Mouse (Mus musculus) E14TG2a.4 (cell line): ENCODE results near the gene Galnt17.

Source experiments
- H3K27me3 ChIP-seq: 2 replicates; pipeline ENCODE4 v1.6.1; 2014; ENCODE audit warnings: low read length, control low read depth; ENCODE audit not compliant: insufficient read depth
- H3K36me3 ChIP-seq: 2 replicates; pipeline ENCODE4 v1.6.1; 2014; ENCODE audit warnings: low read length, control low read depth; ENCODE audit not compliant: insufficient read depth
- H3K4me1 ChIP-seq: replicated peaks from 2 replicates; pipeline ENCODE4 v1.6.1; 2014; ENCODE audit warnings: low read depth, low read length, control low read depth
- H3K4me3 ChIP-seq: replicated peaks from 2 replicates; pipeline ENCODE4 v1.5.1; 2014; ENCODE audit warnings: mild to moderate bottlenecking, low read length
- H3K9me3 ChIP-seq: 2 replicates; pipeline ENCODE4 v1.6.1; 2014; ENCODE audit warnings: low read length, control low read depth
- CTCF ChIP-seq: conservative IDR thresholded peaks from 2 replicates; pipeline ENCODE4 v1.5.1; 2014; ENCODE audit warnings: low read length
- NANOG ChIP-seq: IDR thresholded peaks from 2 replicates; pipeline ENCODE4 v1.6.1; 2014; ENCODE audit warnings: borderline replicate concordance, low read length, mixed read lengths
- POU5F1 ChIP-seq: IDR thresholded peaks from 2 replicates; pipeline ENCODE4 v1.6.1; 2014; ENCODE audit warnings: low read length, borderline replicate concordance

The Galnt17 gene

DNA sequence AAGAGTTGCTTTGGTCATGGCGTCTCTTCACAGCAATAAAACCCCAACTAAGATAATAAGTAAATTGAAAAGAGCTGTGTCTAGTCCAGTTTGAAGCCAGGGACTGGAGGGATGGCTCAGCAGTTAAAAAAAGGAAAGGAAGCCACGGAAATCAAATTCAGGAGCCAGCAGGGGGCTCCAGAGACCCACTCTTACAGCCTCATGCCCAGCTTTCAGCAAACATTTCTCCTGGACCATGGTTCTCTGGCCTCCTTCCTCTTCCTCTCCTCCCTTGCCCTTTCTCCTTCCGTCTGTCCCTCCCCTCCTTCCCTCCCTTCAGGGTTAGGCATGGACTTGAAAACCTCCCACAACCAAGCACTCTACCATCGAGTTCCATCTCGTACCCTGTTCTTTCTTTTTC is 446.0 kb downstream of the Galnt17 start:
- TF ChIP-seq CTCF (peak; percentile 27), POU5F1 (no peak)
- no peaks in the 10 kb centered on the region for H3K9me3 ChIP-seq

DNA sequence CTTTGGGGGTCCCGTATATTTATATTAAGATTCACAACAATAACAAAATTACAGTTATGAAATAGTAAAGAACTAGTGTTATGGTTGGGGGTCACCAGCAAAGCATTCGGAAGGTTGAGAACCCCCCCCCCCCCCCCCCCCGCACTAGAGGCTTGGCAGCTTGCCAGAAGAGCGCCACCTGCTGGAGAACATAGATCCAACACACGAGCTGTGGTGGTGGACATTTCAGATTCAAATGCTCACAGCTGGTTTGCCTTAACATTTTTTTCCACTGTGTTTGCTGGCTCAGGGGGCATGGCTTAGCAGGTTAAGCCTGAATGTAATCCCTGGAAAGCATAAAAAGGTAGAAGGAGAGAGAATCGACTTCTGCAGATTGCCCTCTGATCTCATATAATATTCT is 448.6 kb downstream of the Galnt17 start:
- TF ChIP-seq NANOG: no peak
- TF ChIP-seq POU5F1: no peak
- TF ChIP-seq CTCF: 0 out of 2 replicates have a peak, but pooled peaks have one; percentile 8
- Histone ChIP-seq H3K36me3 (no peaks in the 10 kb centered on the region), H3K4me3 (no peak overlapping the region), H3K9me3 (no peaks in the 10 kb centered on the region), H3K27me3 (no peaks in the 10 kb centered on the region), H3K4me1 (no peaks in the 10 kb centered on the region)

More for the DNA sequence above, 446.0 kb downstream of the Galnt17 start:
- Histone ChIP-seq H3K4me1 (no peaks in the 10 kb centered on the region), H3K4me3 (no peak overlapping the region), H3K27me3 (no peaks in the 10 kb centered on the region), H3K36me3 (no peaks in the 10 kb centered on the region)

GRCm38 (mm10) chr5:130858706-130859105 is 449.6 kb downstream of the Galnt17 start:
- Histone ChIP-seq H3K36me3 (no peaks in the 10 kb centered on the region), H3K4me3 (no peak overlapping the region), H3K9me3 (no peaks in the 10 kb centered on the region), H3K27me3 (no peaks in the 10 kb centered on the region), H3K4me1 (peaks cover 7% of the 10 kb centered on the region)
- TF ChIP-seq CTCF (no peak), POU5F1 (no peak), NANOG (no peak)

- no peaks in the 10 kb centered on the region for H3K27me3 ChIP-seq
- no peak for TF ChIP-seq NANOG
- TF ChIP-seq POU5F1: no peak
- peak; percentile 81 for TF ChIP-seq CTCF
- H3K4me3 ChIP-seq: no peak overlapping the region
Observed at GRCm38 (mm10) chr5:130858148-130858547, 450.1 kb downstream of the Galnt17 start.

DNA sequence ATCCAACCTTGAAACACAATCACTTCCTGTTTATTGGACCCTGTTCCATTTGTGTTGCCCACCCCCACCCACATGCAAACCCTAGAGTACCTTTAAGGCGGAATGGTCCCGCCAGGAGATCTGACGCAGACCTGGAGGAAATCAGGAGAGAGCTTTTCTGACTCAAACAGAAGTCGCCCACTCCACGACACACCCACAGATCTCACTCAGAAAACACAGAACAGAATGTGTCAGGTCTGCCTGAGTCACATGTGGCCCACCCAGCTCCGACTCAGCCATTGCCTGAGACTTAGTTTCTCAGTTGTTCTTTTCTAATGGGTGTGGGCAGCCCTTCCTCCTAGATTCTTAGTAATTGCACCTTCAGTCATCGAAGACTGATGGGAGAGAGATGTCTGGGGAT is 453.9 kb downstream of the Galnt17 start:
- no peak for TF ChIP-seq CTCF
- TF ChIP-seq NANOG: no peak
- no peak for TF ChIP-seq POU5F1
- Histone ChIP-seq H3K9me3 (no peaks in the 10 kb centered on the region), H3K4me3 (no peak overlapping the region), H3K36me3 (no peaks in the 10 kb centered on the region), H3K27me3 (no peaks in the 10 kb centered on the region), H3K4me1 (peaks cover 30% of the 10 kb centered on the region)

More at GRCm38 (mm10) chr5:130858148-130858547, 450.1 kb downstream of the Galnt17 start:
- H3K36me3 ChIP-seq: no peaks in the 10 kb centered on the region
- H3K4me1 ChIP-seq: peaks cover 7% of the 10 kb centered on the region
- H3K9me3 ChIP-seq: no peaks in the 10 kb centered on the region

- Histone ChIP-seq H3K36me3 (no peaks in the 10 kb centered on the region), H3K4me1 (peaks cover 37% of the 10 kb centered on the region), H3K4me3 (no peak overlapping the region), H3K9me3 (no peaks in the 10 kb centered on the region), H3K27me3 (no peaks in the 10 kb centered on the region)
- TF ChIP-seq POU5F1: no peak
- TF ChIP-seq CTCF: peak; percentile 95
- no peak for TF ChIP-seq NANOG
Observed at GRCm38 (mm10) chr5:130853371-130853770, 454.9 kb downstream of the Galnt17 start.

- TF ChIP-seq POU5F1: no peak
- TF ChIP-seq NANOG: no peak
- TF ChIP-seq CTCF: no peak
- H3K4me1 ChIP-seq: peaks cover 44% of the 10 kb centered on the region
Observed at GRCm38 (mm10) chr5:130852182-130852581, 456.1 kb downstream of the Galnt17 start.

DNA sequence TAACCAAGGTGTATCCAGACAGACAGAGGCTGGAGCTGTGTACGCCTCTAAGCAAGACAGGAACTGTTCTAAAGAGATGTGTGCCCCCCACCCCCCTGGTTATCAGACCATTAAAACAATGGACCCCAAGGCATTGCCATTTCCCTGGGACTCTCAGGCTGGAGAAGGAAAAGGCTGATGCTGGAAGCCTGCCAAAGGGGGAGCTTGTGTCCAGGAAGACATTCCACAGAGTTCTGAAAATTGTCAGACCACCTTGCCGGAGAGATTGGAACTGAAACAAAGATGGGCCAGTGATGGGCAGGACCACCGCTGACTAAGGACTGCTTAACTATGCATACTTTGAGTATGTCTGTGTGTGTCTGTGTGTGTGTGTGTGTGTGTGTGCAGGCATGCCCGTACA is 458.7 kb downstream of the Galnt17 start:
- Histone ChIP-seq H3K27me3 (no peaks in the 10 kb centered on the region), H3K4me1 (peaks cover 44% of the 10 kb centered on the region), H3K4me3 (no peak overlapping the region), H3K9me3 (no peaks in the 10 kb centered on the region), H3K36me3 (no peaks in the 10 kb centered on the region)
- no peak for TF ChIP-seq CTCF
- no peak for TF ChIP-seq POU5F1
- no peak for TF ChIP-seq NANOG

More at GRCm38 (mm10) chr5:130852182-130852581, 456.1 kb downstream of the Galnt17 start:
- H3K27me3 ChIP-seq: no peaks in the 10 kb centered on the region
- no peaks in the 10 kb centered on the region for H3K9me3 ChIP-seq
- no peaks in the 10 kb centered on the region for H3K36me3 ChIP-seq
- peak overlapping the region; percentile 41 for H3K4me3 ChIP-seq

DNA sequence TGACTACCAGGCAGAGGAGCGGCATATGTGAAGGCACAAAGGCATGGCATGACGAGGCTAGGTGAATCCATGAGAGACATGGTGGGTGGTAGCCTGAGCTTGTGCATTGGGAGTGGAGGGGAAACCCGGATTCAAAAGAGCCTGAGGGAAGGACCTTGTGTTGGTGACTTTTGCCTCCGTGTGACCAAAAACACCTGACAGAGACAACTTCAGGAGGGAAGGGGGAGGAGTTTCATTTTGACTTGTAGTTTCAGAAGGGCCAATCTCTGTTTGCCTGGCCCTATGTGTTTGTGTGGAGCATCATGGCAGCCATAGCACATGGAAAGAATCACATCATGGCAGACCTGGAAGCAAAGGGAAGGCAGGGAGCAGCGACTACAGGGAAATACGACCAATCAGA is 459.7 kb downstream of the Galnt17 start:
- Histone ChIP-seq H3K4me3 (no peak overlapping the region), H3K36me3 (no peaks in the 10 kb centered on the region), H3K4me1 (peaks cover 37% of the 10 kb centered on the region), H3K9me3 (no peaks in the 10 kb centered on the region), H3K27me3 (no peaks in the 10 kb centered on the region)
- TF ChIP-seq NANOG: no peak
- TF ChIP-seq POU5F1: no peak
- TF ChIP-seq CTCF: no peak
